Mouse (Mus musculus) heart, embryonic 13.5 days (tissue): ENCODE results near the gene Rbpj. TPM values are rescaled to one million over a fixed set of nuclear protein-coding genes. Genes with fewer than 3 reads are reported as not detected.

Source experiments
- ATAC-seq: fragments of 200-750 bp; cut with Nextera tagmentation; 2 replicates; pipeline ENCODE4 v1.8.0; 2017; ENCODE audit warnings: moderate TSS enrichment; ENCODE audit not compliant: insufficient number of reproducible peaks, low FRiP score, low TSS enrichment; ENCODE audit errors: extremely low read depth
- H3K27ac ChIP-seq: fragments of 300-500 bp; sonication (generic); replicated peaks from 2 replicates; pipeline ENCODE4 v1.5.1; 2015; ENCODE audit warnings: moderate library complexity, mild to moderate bottlenecking, inconsistent platforms
- H3K27me3 ChIP-seq: fragments of 300-500 bp; sonication (generic); replicated peaks from 2 replicates; pipeline ENCODE4 v1.6.1; 2015; ENCODE audit warnings: mild to moderate bottlenecking, inconsistent platforms
- H3K36me3 ChIP-seq: fragments of 300-500 bp; sonication (generic); 2 replicates; pipeline ENCODE4 v1.6.1; 2015; ENCODE audit warnings: mild to moderate bottlenecking, inconsistent platforms
- H3K4me1 ChIP-seq: fragments of 300-500 bp; sonication (generic); 2 replicates; pipeline ENCODE4 v1.6.1; 2015; ENCODE audit warnings: inconsistent platforms
- H3K4me2 ChIP-seq: fragments of 300-500 bp; sonication (generic); 2 replicates; pipeline ENCODE4 v1.6.1; 2015; ENCODE audit warnings: inconsistent platforms, mild to moderate bottlenecking, moderate library complexity
- H3K4me3 ChIP-seq: fragments of 300-500 bp; sonication (generic); 2 replicates; pipeline ENCODE4 v1.5.1; 2015; ENCODE audit warnings: moderate library complexity, mild to moderate bottlenecking, inconsistent platforms
- H3K9ac ChIP-seq: fragments of 300-500 bp; sonication (generic); 2 replicates; pipeline ENCODE4 v1.6.1; 2015; ENCODE audit warnings: inconsistent platforms, mild to moderate bottlenecking, moderate library complexity
- H3K9me3 ChIP-seq: fragments of 300-500 bp; sonication (generic); 2 replicates; pipeline ENCODE4 v1.6.1; 2016; ENCODE audit warnings: inconsistent platforms
- WGBS: fragments of 180-500 bp; shearing (Covaris S2); methylation state at CpG from one replicate; pipeline ENCODE4 v1.1.7; 2015; ENCODE audit warnings: mixed read lengths; 5-methylcytosine and 5-hydroxymethylcytosine counted together
- polyA plus RNA-seq: library from polyadenylated mRNA; unstranded; fragments of >200 nt; fragmentation: Nextera tagmentation; extraction: Ambion mirVana; gene quantifications from 2 replicates; pipeline ENCODE4 v1.2.1, GENCODE M21; 2015

The Rbpj gene
- polyA plus RNA-seq, 1 experiment from 2014 or later: 19.1 TPM

DNA sequence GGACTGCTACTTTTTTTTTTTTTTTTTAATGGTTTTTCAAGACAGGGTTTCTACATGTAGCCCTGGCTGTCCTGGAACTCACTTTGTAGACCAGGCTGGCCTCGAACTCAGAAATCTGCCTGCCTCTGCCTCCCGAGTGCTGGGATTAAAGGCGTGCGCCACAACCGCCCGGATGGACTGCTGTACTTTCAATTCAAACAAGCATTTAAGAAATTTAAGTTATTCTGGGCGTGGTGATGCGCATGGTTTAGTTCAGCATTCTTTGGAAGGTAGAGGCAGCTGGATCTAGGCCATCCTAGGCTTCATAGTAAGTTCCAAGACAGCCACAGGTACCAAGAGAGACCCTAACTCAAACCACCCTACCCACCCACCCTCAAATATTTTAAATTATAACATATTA lies 88.2 kb downstream of the Rbpj start:
- WGBS: 87% methylated on average over 8 of the region's 8 CpGs
- H3K27me3 ChIP-seq: no peaks in the 10 kb centered on the region
- no peak overlapping the region for H3K9ac ChIP-seq
- no peak overlapping the region for H3K4me2 ChIP-seq
- no peaks in the 10 kb centered on the region for H3K36me3 ChIP-seq
- H3K9me3 ChIP-seq: no peaks in the 10 kb centered on the region
- no peaks in the 10 kb centered on the region for H3K4me1 ChIP-seq
- no peak for ATAC-seq
- no peak overlapping the region for H3K4me3 ChIP-seq
- H3K27ac ChIP-seq: no peak overlapping the region

DNA sequence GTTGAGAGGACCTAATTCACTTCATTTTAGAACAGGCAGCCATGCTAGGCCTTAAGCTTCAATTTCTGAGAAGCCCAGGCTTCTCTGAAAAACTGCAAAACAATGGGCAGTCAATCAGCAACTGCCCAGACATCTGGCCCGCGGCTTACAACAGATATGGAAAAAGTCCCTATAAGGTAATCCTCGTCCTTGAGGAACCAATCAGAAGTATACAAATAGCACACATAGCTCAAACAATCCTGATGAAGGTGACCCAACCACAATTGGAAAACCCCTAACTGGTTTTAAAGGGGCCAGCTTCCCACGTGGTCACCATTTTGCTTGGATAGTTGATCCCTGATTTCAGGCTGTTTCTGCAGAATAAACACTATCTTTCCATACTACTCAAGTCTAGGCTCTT lies 89.0 kb downstream of the Rbpj start:
- Histone ChIP-seq H3K27me3 (no peaks in the 10 kb centered on the region), H3K27ac (no peak overlapping the region), H3K4me1 (no peaks in the 10 kb centered on the region), H3K4me3 (no peak overlapping the region), H3K9me3 (no peaks in the 10 kb centered on the region), H3K4me2 (no peak overlapping the region), H3K36me3 (no peaks in the 10 kb centered on the region), H3K9ac (no peak overlapping the region)
- WGBS: 71% methylated on average over 4 of the region's 4 CpGs
- no peak for ATAC-seq

DNA sequence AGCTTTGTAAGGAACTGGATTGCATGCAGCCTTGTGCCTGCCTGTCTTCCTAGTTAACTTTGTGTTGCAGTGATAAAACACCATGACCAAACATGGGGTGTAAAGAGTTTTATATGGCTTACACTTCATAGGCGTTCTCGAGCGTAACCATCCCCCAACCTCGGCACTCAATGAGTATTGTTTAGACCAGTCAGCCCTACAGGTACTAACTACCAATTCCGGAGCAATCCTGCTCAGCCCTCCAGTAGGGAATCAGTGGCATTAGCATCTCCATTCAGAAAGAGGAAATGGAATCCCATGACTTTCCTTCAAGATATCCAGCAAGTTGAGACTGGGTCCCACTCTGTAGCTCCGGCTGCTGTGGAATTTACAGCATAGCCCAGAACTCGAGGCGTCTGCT lies 89.5 kb downstream of the Rbpj start:
- no peak for ATAC-seq

DNA sequence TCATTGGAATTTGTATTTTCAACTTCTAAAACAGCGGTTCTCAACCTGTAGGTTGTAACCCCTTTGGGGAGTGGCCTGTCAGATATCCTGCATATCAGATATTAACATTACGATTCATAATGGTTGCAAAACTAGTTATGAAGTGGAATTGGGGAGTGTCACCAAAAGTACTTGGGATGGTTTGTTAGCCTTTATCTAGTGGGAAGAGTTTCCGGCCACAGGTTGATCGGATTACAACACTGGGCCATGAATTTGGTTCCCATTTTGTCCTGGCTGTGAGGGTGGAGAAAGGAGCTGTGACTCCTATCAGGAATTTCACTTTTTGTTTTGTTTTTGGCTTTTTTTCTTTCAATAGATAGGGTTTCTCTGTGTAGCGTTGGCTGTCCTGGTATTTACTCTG lies 90.0 kb downstream of the Rbpj start:
- H3K4me3 ChIP-seq: no peak overlapping the region
- H3K27me3 ChIP-seq: no peaks in the 10 kb centered on the region
- H3K4me1 ChIP-seq: no peaks in the 10 kb centered on the region
- no peak overlapping the region for H3K4me2 ChIP-seq
- H3K9me3 ChIP-seq: no peaks in the 10 kb centered on the region
- H3K9ac ChIP-seq: no peak overlapping the region
- no peaks in the 10 kb centered on the region for H3K36me3 ChIP-seq
- WGBS: 86% methylated on average over 5 of the region's 5 CpGs
- ATAC-seq: no peak
- no peak overlapping the region for H3K27ac ChIP-seq

More for the DNA sequence above, 89.5 kb downstream of the Rbpj start:
- H3K36me3 ChIP-seq: no peaks in the 10 kb centered on the region
- no peak overlapping the region for H3K4me2 ChIP-seq
- H3K27ac ChIP-seq: no peak overlapping the region
- H3K4me3 ChIP-seq: no peak overlapping the region
- H3K9me3 ChIP-seq: no peaks in the 10 kb centered on the region
- H3K27me3 ChIP-seq: no peaks in the 10 kb centered on the region
- 85% methylated on average over 8 of the region's 8 CpGs for WGBS
- H3K9ac ChIP-seq: no peak overlapping the region
- H3K4me1 ChIP-seq: no peaks in the 10 kb centered on the region

DNA sequence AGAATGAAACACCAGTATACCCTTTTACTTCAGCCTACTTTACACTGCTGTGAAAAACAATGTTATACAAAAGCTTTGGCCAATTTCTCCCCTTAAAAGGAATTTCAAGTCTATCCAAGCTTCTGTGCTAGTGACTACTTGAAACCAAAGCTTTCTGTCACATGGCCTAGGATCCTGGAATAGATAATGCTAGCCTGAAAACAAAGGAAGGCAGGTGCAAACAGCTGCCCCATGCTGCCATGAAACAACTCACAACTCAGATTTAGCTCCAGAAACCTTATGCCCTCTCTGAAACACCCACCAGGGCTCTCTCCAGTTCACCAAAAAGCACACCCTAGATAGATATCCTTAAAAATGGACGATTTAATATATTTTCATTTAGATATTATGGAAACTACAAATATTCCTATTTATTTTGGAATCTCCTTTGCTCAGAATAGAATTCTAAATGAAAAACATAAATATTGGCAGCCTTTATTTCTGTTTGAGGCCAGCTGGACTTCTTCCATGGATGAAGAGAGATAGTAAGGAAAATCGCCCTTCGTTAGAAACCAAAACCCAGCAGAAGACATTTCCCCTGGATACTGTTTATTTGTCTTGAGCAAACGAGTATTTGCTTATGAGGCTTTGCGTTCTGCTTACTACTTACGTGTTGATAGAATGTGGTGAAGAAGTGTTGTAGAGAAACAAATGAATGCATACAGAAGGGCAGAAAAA lies 91.8 kb downstream of the Rbpj start:
- no peak for ATAC-seq
- Histone ChIP-seq H3K4me2 (no peak overlapping the region), H3K27ac (no peak overlapping the region)

DNA sequence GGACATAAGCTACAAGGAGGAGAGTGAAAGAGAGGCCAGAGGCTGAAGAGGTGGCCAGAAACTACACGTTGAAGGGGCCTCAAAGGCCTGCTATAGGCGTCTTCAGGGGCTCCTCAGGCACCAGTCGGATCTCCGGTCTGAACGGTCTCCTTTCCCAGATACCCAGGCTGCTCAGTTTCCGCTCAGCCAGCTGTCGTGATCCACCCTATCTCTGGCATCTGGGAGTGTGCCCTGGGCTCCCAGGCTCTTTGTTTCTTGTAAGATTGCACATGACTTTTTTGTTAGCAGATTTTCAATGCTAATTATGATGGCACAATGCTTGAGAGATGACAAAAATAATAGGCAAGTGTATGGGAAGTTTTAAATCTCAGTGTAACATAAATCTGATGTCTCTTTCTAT lies 95.2 kb downstream of the Rbpj start:
- no peak for ATAC-seq
- no peak overlapping the region for H3K9ac ChIP-seq
- H3K4me1 ChIP-seq: no peaks in the 10 kb centered on the region
- no peak overlapping the region for H3K4me3 ChIP-seq
- H3K4me2 ChIP-seq: no peak overlapping the region
- no peaks in the 10 kb centered on the region for H3K27me3 ChIP-seq
- H3K27ac ChIP-seq: no peak overlapping the region
- WGBS: 62% methylated on average over 7 of the region's 7 CpGs
- H3K36me3 ChIP-seq: no peaks in the 10 kb centered on the region
- no peaks in the 10 kb centered on the region for H3K9me3 ChIP-seq

More for the DNA sequence above, 91.8 kb downstream of the Rbpj start:
- H3K4me1 ChIP-seq: no peaks in the 10 kb centered on the region
- H3K36me3 ChIP-seq: no peaks in the 10 kb centered on the region
- H3K4me3 ChIP-seq: no peak overlapping the region
- H3K27me3 ChIP-seq: no peaks in the 10 kb centered on the region
- no peaks in the 10 kb centered on the region for H3K9me3 ChIP-seq
- WGBS: 75% methylated on average over 6 of the region's 6 CpGs
- no peak overlapping the region for H3K9ac ChIP-seq

DNA sequence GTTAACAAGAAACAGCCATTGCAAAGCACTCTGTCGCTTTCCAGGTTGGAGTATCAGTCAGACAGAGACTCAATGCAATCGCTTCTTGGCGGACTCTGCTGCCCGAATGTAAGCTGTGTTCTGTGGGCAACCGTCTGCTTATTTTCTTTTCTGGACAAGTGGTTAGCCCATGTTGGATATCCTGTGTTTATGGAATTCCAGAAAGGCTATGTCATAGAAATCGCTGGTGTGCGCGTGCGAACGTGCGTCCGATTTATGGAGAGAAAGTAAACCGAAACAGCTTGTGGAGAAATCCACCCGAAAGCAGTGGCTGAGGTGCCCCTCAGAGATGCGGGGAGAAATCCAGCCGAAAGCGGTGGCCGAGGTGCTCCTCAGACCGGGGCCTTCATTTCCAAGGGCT lies 98.4 kb downstream of the Rbpj start:
- Histone ChIP-seq H3K27me3 (no peaks in the 10 kb centered on the region), H3K4me2 (peak overlapping the region; percentile 27), H3K27ac (no peak overlapping the region)

DNA sequence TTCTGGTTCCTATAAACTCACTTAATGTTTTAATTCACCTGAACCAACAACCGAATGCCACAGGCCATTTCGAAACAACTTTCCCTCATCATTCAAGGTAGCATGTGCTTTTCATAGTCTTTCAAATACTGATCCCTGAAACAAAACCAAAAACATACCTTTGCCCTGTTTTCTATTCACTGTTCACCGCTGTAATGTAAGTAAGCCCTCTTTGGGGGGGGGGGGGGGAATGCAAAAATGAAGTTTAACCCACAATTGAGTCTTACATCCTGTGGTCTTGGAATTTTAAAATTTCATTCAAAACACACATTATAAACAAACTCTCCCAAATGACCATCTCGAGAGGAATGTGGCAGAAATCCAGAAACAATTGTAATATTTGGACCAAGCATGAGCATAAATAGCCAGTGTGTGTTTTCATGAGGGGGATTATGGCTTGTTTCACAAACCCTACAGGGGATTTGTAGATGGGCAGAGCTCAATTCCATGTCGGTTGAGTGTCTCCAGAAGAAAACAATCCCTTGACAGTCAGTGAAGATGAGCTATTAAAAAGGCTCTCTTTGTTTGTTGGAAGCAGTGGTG lies 99.4 kb downstream of the Rbpj start:
- no peak overlapping the region for H3K9ac ChIP-seq

More for the DNA sequence above, 98.4 kb downstream of the Rbpj start:
- no peak for ATAC-seq
- Histone ChIP-seq H3K4me1 (no peaks in the 10 kb centered on the region), H3K36me3 (no peaks in the 10 kb centered on the region), H3K9me3 (no peaks in the 10 kb centered on the region), H3K9ac (no peak overlapping the region), H3K4me3 (no peak overlapping the region)
- WGBS: 76% methylated on average over 19 of the region's 19 CpGs

DNA sequence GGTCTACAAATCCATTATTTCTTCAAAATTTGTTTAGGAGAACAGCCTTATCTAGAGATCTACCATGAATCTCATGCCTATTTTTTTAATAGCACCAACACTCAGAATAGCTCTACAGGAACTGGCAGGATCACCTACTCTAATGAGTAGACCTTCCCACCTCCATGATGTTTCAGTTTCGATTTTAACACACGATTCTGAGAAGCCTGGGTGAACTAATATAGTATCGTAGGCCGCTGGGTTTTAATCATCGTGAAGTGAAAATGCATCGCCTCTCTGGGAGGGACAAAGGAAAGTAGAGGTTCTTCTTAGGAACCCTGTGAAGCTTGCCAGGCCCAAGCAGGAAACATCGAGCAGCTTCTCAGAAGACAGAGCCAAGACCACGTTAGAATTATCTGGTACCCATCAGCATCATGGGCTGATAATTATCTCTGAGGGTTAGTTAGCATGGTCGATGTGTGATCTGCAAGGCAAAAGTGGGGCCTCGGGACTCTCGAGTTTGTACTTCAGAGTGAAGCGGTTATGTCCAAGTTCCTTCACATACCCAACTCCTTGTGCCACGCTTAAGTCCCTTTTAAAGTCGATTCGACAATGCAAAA lies 100.6 kb downstream of the Rbpj start:
- Histone ChIP-seq H3K4me2 (no peak overlapping the region), H3K27ac (no peak overlapping the region), H3K36me3 (no peaks in the 10 kb centered on the region), H3K9ac (no peak overlapping the region), H3K4me1 (no peaks in the 10 kb centered on the region), H3K27me3 (no peaks in the 10 kb centered on the region), H3K4me3 (no peak overlapping the region), H3K9me3 (no peaks in the 10 kb centered on the region)
- ATAC-seq: no peak
- WGBS: 87% methylated on average over 15 of the region's 15 CpGs

More for the DNA sequence above, 99.4 kb downstream of the Rbpj start:
- H3K27ac ChIP-seq: no peak overlapping the region
- H3K4me3 ChIP-seq: no peak overlapping the region
- H3K27me3 ChIP-seq: no peaks in the 10 kb centered on the region
- no peak overlapping the region for H3K4me2 ChIP-seq
- no peak for ATAC-seq
- H3K4me1 ChIP-seq: no peaks in the 10 kb centered on the region
- H3K9me3 ChIP-seq: no peaks in the 10 kb centered on the region
- no peaks in the 10 kb centered on the region for H3K36me3 ChIP-seq
- 83% methylated on average over 5 of the region's 5 CpGs for WGBS

DNA sequence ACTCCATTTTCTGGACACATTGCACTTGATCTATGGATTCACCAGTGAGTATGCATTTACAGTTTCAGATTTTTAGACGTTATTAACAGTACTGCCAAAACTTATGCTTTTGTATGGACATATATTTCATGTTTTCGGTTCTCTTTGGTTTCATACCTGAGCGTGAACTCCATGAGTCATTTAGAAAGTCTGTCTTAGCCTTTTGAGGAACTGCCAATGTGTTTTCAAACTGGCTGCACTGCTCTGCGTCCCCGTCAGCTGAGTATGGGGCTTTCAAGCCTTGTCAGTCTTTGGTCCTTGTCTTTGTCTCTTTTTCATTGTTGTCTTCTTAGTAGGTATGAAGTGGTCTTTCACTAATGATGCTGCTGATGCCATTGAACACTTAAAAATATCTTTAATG lies 106.5 kb downstream of the Rbpj start:
- no peak for ATAC-seq
- no peak overlapping the region for H3K27ac ChIP-seq

DNA sequence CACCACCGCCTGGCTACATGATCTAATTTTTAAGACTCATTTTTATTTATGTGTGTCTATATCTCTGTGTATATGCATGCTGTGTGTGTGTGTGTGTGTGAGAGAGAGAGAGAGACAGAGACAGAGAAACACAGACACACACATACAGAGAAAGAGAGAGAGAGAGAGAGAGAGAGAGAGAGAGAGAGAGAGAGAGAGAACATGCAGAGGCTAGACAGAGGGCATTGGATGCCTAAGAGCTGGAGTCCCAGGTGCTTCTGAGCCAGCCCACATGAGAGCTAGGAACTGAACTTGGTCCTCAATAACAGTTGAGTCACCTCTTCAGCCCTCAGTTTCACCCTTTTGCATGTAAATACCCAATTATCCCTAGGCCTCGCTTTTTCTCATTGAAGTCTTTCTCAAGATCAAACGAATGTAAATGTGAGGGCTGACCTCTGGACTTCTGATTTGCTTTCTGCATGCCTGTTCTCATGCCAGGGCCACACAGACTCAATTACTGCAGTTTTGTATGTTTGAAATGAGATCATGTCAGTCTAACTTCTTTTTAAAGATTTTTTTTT lies 109.0 kb downstream of the Rbpj start:
- no peaks in the 10 kb centered on the region for H3K27me3 ChIP-seq
- no peak overlapping the region for H3K4me2 ChIP-seq
- H3K27ac ChIP-seq: no peak overlapping the region
- 57% methylated on average over 3 of the region's 3 CpGs for WGBS
- no peak overlapping the region for H3K4me3 ChIP-seq
- H3K4me1 ChIP-seq: no peaks in the 10 kb centered on the region
- H3K9me3 ChIP-seq: no peaks in the 10 kb centered on the region
- H3K36me3 ChIP-seq: no peaks in the 10 kb centered on the region
- ATAC-seq: no peak
- H3K9ac ChIP-seq: no peak overlapping the region

More for the DNA sequence above, 106.5 kb downstream of the Rbpj start:
- Histone ChIP-seq H3K27me3 (no peaks in the 10 kb centered on the region), H3K9ac (no peak overlapping the region), H3K4me1 (no peaks in the 10 kb centered on the region), H3K9me3 (no peaks in the 10 kb centered on the region), H3K4me3 (no peak overlapping the region), H3K4me2 (no peak overlapping the region), H3K36me3 (no peaks in the 10 kb centered on the region)
- WGBS: 65% methylated on average over 5 of the region's 5 CpGs
